Mouse (Mus musculus) hindlimb bud, embryonic 11.5 days (tissue): ENCODE data around the gene Slc8b1.

Source experiments
- DNase-seq: peaks from one replicate; pipeline ENCODE4 v3.0.0-alpha.2; 2012; ENCODE audit warnings: low read depth, low spot score; ENCODE audit errors: extremely low spot score

Gene Slc8b1

DNA sequence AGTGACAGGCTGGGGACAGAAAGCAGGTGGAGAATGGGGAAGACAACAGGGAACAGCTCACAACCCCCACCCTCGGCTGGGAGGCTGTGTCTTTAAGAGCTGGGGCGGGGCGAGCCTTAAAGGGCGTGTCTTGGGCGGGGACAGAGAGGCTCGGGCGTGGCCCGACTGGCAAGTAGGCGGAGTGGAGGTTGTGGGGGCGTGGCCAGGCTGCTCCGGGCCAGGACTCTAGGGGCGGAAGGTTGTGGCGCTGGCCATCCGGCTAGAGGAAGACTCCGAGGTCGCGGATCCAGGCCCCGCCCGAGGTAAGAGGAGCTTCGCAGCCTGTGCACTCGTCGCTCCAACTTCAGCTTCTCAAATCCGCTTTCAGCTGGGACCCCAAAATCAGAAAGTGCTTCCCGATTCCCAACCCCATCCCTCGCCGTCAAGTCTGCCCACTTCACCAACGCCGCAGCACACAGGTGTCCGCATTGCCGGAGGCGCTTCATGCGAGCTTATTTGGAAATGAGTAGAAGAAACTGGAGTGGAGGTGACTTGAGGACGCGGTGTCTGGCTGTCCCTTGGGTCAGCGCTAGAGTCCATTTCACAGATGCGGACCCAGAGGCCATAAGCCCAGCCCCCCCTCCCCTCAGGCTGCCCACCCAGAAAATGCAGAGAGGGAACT lies at the start of gene Slc8b1:
Gene Slc8b1, plus strand, starts transcription at position 187 of the 661 bp plus-strand sequence.
- DNase-seq, result peak; percentile 73

- DNase-seq, result no peak
These were observed 49.1 kb upstream of the Slc8b1 start for GRCm38 (mm10) chr5:120461902-120462301.

GRCm38 (mm10) chr5:120464321-120464720 lies 46.6 kb upstream of the Slc8b1 start:
- DNase-seq, result no peak

DNA sequence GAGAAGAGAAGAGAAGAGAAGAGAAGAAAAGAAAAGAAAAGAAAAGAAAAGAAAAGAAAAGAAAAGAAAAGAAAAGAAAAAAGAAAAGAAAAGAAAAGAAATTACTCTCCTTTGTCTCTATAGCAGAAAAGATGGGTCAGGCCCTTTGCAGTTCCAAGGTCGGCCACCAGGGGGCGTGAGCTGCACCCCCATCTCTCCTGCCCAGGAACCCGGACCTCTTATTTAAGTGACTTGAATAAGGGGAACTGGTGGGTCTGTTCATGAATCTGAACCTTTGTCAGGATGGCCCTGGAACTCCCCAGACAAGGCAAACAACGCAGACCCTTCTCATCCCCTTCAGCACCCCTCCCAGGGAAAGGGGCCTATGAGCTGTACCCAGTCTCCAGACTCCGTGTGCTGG lies 45.9 kb upstream of the Slc8b1 start:
- DNase-seq, result no peak

DNA sequence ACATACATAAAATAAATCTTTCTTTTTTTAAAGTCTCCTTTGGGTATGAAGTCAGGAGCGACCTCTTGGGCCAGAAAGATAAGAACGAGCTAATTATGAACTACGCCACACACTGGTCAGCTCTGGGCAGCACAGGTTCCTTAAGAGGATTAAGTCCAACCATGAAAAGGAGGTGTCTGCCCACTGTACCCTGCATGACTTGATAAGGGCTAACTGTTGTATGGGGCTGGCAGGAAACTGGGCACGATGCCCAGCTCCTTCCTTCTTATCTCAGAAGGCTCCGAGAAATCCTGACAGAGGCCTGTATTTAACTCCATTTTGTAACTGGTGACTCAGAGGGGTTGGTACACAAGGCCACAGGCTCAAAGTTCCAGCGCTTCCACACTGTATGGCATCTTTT lies 45.1 kb upstream of the Slc8b1 start:
- DNase-seq, result no peak

GRCm38 (mm10) chr5:120467026-120467425 lies 43.9 kb upstream of the Slc8b1 start:
- no peak for DNase-seq

- DNase-seq, result no peak
These were observed 42.6 kb upstream of the Slc8b1 start for GRCm38 (mm10) chr5:120468336-120468735.

DNA sequence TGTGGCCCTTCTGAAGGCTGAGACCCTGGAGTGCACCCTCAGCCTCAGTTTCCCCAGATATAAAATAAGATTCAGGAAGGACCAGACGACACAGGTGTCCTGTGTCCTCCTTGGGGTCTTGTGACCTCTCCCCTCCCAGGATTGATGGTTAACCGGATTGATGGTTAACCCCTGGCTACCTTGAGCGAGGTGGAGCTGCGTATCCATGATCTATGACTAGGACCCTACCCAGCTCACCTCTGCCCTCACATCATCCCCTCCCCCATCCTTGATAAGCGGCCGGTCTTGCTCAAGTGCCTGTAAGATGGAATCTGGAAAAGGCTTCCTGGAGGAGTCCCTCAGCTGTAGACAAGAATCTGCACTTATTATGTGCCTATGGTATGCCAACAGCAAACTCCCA lies 42.1 kb upstream of the Slc8b1 start:
- no peak for DNase-seq

- DNase-seq, result no peak
These were observed 39.4 kb upstream of the Slc8b1 start for GRCm38 (mm10) chr5:120471538-120471937.

DNA sequence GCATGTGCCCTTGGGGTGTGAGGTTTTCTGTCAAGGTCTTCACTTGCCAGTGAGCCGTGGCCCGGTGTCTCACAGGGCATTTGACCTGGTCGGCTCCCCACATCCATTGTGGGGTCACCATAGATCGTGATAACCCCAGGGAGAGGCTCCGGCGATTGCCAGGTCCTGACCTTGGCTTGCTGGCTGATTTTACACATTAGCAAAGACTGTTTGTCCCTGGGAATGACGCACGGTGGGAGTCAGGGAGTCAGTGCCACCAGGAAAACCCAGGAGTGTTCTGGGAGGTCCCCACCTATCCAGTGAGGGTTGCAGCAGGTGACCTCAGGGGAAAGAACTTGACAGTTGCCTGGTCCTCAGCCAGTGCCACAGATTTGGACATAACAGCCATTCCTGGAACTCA lies 38.2 kb upstream of the Slc8b1 start, which contains the start of gene Sdsl:
Gene Sdsl, minus strand, starts transcription at position 41 of the 400 bp plus-strand sequence.
- DNase-seq, result no peak

DNA sequence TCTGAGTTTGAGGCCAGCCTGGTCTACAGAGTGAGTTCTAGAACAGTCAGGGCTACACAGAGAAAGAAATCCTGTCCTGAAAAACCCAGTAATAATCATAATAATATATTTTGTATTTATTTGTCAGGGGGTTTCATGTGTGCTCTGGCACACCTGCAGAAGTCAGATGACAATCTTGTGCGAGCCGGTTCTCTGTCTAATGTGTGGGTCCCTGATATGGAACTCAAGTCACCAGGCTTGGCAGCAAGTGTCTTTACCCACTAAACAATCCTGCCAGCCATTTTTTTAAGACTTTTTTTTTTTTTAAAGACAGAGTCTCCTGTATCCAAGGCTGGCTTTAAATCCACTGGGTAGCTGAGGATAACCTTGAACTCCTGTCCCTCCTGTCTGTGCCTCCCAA lies 37.6 kb upstream of the Slc8b1 start:
- DNase-seq, result no peak

- DNase-seq, result no peak
These were observed 35.1 kb upstream of the Slc8b1 start for GRCm38 (mm10) chr5:120475861-120476260.

DNA sequence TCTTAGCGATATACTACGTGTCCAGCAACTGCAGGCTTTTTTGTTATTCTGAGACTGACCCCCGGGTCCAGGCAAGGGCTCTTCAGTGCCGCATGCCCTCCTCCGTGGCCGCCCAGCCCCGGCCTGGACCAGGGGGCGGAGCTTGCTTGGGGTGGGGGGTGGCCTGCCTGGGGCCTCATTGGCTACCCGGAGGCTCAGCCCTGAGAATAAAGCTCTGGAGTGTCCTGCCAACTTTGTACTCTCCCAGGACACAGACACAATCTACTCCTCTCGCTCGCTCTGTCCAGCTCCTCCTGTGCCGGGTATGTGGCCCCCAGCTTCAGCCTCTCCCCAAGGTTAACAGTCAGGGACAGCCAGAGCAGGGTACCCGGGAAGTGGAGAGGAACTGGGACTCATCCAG lies 34.7 kb upstream of the Slc8b1 start, which contains the start of gene Sds:
Gene Sds, plus strand, starts transcription at position 231 of the 400 bp plus-strand sequence.
- no peak for DNase-seq

DNA sequence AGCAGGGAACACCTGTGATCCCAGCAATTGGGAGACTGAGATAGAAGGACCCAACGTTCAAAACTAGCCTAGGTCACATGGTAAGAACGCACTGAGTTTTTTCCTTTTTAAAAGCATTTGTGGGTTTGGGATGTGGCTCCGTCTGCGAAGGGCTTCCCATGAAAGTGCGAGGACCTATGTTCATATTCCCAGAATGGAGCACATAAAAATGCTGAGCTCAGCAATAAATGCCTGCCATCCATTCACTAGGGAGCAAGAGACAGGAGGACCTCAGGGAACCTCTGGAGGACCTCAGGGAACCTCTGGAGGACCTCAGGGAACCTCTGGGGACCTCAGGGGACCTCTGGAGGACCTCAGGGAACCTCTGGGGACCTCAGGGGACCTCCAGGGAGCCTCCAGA lies 33.0 kb upstream of the Slc8b1 start:
- DNase-seq, result no peak

DNA sequence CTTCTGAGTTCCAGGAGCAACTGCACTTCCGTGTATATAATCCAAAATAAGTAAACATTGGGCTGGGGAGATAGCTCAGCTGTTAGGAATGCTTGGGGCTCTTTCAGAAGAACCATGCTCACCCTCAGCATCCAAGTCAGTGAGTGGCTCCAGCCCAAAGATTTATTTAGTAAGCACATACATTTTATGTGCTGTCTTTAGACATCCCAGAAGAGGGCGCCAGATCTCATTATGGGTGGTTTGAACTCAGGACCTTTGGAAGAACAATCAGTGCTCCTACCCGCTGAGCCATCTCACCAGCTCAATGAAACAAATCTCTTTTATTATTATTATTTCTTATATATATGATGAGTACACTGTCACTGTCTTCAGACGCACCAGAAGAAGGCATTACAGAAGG lies 31.4 kb upstream of the Slc8b1 start:
- DNase-seq, result no peak

DNA sequence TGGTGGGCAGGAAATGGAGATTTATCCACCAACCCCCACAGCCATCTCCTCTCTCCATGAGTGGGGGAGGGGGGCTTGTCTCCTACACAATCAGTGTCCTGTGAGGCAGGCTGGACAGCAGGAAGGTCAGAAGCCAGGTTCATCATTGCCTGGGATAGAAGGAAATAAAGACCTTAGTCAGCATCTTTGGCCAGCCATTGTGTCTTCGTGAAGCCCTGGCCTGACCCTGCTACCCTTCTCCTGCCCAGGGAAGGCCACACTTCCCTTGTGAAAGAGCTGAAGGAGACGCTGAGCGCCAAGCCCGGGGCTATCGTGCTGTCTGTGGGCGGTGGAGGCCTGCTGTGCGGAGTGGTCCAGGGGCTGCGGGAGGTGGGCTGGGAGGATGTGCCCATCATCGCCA lies 29.8 kb upstream of the Slc8b1 start:
- DNase-seq, result no peak

DNA sequence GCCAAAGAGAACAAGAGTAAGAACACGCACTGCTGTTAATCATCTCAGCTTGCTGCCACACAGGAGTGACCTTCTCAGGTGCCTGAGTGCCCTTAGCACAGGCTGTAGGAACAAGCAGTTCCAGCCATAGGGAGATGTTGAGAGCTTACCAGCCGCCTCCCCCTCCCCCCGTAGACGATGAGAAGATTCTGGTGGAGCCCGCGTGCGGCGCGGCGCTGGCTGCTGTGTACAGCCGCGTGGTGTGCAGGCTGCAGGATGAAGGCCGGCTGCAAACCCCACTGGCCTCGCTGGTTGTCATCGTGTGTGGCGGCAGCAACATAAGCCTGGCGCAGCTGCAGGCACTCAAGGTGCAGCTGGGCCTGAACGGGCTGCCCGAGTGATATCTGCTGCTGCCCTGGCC lies 27.6 kb upstream of the Slc8b1 start:
- DNase-seq, result no peak

GRCm38 (mm10) chr5:120487844-120488243 lies 23.1 kb upstream of the Slc8b1 start:
- DNase-seq, result no peak

DNA sequence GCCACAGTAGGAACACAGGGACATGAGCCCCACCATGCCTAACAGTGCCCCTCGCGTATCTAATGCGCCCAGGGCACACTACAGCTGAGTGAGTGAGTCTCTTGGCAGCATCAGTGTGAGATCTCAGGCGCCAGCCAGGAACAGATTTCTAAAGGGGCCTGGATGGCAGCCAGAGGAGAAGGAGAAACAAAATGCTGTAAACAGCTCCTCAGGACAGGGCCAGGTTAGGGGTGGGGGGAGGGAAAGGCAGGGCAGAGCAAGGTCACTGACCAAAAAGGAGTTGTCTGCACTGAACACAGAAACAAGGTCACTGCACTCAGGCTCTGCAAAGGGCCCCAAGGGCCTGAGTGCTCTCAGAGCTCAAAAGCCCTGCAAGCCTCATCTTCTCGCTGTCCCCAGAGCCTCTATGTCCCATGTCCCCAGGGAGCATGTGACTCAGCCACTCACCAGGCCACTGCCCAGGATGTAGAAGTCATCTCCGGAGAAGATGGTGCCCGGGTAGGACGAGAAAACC lies 20.2 kb upstream of the Slc8b1 start:
- no peak for DNase-seq

- DNase-seq, result no peak
These were observed 18.5 kb upstream of the Slc8b1 start for GRCm38 (mm10) chr5:120492437-120492836.

DNA sequence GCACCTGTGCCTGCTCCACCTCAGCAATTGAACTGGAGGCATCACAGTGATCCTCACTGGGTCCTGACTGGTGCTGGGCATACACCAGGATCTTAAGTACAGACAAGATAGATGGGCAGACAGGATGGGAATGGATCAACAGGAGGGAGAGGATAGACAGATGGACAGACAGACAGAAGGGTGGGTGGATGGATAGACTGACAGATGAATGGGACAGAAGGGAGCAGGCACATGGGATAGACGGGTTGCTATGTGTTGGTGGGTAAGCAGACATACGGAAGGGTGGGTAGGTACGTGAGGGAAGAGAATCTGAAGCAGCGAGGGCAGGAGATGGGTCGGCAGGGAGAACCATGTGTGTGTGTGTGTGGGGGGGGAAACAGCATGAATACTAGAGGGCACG lies 17.5 kb upstream of the Slc8b1 start:
- no peak for DNase-seq

GRCm38 (mm10) chr5:120493873-120494395 lies 17.0 kb upstream of the Slc8b1 start:
- no peak for DNase-seq
